Mouse (Mus musculus) lung, postnatal 36 days (tissue): ENCODE results near the gene Hcrtr1.

Experiments
- DNase-seq: peaks from one replicate; pipeline ENCODE4 v3.0.0; 2022; ENCODE audit warnings: mixed read lengths

Gene Hcrtr1

DNA sequence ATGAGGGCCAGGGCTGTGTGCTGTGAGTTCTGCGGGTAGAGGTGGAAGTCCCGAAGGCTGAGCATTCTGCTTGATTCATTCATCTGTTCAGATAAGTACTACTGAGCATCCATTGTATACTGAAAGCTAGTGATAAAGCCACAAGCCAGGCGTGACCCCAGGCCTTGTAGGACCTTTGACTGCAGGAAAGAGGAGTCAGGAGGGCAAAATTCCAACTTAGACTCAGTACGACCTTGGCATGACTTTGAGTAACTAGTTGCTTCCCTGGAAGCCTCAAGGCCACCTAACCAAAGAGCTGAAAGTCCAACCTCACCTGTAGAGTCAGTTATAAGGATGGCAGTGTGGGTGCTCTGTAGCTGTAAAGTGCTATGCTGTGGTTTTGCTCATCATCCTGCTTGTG lies 18.4 kb downstream of the Hcrtr1 start:
- no peak for DNase-seq

DNA sequence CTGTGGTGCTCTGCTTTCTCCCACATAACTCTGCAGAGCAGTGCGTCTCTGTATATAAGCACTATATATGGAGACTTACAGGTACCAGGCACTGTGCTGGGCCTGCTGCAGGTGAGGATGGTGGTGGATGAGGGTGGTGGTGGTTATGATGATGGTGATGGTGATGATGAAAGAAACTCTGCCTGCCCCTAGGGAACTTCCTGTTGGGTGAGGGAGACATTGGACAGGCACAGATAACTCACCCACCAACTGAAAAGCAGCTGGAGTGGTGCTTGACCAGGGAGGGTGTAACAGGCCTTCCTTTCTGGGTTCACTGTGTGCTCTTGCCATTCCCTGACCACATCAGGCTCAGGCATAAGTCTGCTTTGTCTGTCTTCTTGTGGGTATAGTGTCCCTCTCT lies 26.4 kb downstream of the Hcrtr1 start:
- DNase-seq, result no peak

DNA sequence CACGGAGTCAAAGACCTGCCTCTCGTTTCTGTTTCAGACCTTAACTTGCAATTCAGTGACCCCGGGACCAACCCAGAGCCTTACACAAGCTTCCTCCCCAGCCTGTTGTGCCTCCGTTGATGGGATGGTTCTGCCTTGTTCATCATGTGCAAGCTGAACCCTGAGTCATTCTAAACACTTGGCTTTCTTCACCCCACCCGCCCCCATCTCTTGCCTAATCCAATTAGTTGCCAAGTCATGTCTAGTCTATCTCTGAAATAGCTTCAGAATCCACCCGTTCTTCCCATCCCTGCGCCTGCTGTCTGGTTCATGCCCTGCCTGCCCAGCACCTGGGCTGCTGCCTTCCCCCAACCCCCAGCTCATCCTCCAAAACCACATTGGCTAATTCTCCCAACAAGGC lies 26.9 kb downstream of the Hcrtr1 start:
- DNase-seq, result peak; percentile 85

DNA sequence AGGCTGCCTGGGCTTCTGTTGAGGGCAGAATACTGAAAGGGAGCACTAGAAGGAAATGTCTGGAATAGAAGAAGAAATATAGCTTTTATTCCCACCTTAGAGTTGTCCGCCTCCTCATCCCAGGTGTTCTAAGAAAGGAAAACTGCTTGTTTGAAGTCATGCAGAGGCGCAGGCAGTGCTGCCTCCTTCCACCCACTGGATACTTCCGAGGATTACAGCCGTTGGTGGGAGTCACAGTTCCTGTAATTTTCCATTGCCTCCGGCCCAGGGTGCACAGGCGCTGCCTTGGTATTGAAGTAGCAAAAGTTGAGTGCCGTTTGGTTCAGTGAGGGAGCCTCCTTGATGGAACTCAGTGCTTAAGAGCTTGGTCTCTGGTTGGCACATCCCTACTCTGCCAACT lies 29.1 kb downstream of the Hcrtr1 start:
- peak; percentile 35 for DNase-seq

DNA sequence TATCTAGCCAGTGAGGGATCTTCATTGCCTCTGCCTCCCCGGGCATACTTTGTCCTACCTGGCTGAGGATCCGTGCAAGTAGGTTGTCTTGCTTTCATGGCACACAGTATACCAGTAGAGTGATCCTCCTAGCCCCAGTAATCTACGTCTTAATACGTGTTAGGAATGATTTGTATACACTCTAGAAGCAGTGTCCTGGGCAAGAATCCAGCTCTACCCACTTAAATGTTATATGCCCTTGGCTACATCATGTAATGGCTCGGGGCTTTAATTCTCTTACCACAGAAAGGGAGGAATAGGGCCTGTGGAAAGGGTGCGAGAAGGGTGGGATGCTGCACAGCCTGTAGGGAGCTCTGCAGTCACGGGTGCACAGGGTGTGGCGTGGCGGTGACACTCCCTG lies 29.5 kb downstream of the Hcrtr1 start:
- DNase-seq, result peak; percentile 75

DNA sequence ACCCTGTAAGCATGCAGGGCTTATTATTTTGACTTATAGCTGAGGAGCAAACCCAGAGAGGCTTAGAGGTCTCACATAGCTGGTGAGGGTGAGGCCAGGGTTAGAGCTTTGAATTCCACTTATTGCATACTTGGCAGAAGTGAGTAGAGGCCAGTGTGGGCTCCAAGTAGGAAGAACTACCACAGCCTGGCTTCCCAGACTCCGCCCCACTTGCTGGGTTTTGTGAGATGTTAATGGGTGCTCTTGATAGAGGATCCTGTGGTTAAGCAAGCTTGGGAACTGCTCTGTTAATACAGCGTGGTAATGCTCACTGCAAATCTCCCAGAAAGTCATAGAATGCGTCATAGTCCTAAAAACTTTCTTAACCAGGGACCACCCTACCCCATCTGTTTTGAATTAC lies 30.2 kb downstream of the Hcrtr1 start:
- peak; percentile 86 for DNase-seq

DNA sequence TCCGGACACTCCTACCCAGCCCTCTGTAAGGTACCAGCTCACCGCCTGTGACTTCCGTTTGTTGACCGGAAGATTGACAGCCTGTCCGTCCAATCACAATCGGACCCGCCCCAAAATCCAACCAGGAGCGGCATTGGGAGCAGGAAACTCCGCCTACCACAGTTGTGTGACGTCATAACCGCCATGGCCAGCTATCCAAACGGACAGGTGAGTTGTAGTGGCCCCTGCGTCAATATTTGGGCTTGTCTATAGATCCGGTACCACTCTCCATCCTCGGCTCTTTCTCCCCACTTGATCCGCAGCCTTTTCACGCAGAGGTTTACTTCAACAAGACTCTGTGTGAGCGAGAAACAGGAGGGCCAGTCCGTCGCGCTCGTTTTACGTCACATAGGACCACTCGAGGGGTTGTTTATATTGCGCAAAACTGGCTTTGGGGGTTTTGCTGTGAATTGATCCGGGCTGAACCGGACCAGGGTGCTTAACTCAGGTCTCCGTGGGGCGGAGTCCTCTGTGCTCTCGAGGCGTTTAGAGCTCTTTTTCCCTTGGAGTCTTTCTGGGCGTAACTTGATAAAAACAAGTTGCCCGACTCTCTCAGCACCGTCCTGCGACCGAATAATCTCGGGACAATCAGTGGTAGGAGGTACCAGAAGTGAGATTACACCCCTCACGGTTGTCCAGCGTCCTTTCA lies 31.6 kb downstream of the Hcrtr1 start:
- DNase-seq, result peak; percentile 100

DNA sequence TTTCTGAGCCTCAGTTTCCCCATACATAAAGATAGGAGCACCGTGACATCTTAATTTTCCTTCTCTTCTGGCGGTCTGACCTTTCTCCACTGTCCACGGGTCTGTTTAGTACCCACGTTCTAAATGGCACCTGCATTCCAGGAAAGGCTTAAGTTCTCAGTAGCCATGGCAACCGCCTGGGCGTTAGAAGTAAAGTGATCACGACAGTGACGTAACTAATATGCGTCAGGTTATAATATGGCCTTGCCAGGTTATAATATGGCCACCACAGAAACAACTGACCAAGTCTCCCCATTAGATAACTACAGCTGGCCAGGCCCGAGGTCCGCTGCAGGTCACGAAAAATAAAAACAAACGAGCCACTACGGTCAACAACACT lies 32.1 kb downstream of the Hcrtr1 start:
- DNase-seq, result no peak

DNA sequence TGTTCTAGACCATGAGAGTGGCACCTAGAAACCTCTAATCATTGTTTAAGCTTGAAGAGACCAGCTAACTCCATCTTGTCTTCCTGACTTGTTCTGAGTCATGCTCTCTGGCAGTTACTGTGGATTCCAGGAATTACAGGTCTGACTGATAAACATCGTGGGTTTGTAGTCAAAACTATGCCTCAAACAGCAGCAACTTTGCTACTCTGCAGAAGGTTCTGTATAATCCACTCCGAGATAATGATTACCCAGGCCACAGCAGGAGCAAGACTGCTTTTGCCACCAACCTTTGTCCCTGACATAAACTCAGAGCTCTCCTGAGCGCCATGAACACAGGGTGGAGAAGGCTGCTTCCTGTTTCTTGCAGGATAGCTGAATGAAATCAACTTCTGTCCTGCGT lies 34.6 kb downstream of the Hcrtr1 start:
- DNase-seq, result no peak

DNA sequence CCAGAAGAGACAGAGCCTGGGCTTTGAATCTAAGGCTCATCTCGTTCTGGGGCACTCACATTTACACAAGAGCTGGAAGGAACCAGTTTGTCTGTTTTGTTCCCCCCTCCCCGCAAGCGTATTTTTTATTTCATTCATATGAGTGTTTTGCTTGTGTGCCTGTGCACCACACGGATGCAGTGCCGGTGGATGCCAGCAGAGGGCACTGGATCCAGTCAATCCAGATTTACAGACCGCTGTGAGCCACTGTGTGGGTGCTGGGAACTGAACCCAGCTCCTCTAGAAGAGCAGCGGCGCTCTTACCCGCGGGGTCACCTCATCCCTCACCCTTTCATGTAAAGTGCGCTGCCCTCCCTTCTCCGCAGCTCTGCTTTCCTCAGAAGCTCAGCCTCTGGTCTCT lies 35.5 kb downstream of the Hcrtr1 start:
- no peak for DNase-seq

DNA sequence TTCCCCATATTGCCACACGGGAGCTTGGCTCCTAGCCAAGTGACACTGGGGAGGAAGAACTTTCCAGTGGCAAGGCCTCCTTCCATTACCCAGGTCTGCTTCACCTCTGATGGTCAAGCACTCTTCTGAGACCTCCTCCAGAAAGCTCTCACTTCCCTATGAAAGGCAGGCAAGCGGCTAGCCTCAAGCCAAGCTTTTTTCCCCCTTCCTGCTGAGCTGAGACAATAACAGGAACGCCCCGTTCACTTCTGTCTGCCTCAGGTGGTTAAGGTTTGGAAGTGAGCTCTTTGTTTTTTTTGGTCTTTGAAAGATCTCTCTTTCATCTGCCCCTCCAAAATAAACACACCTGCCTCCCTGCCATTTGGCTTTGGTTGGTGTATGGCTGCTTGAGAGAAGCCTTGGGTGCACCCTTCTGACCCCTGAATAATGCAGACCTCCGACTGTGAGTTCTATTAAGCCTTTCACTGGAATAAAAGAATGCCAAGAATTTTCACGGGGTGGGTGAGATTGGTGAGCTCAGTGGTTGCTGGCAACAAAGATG lies 37.0 kb downstream of the Hcrtr1 start, which contains the start of gene Pef1:
Gene Pef1, plus strand, starts transcription at position 448 of the 541 bp plus-strand sequence.
- peak; percentile 67 for DNase-seq

DNA sequence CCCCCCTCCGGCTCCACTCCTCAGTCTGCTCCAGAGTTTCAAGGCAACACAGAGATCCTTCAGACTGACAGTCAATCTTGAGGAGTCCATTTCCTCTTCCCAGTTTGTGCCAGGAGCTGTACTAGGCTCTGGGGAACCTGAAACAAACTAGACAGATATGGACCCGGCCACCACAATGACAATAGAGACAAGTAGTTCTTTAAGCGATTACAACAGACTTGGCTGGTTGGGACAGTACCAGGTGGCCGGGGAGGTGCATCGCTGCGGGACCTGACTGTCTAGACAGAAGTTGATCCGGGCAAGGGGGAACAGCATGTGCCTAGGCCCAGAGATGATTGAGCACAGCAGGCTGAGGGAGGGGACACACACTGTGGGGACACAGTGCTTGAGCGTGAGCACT lies 38.0 kb downstream of the Hcrtr1 start:
- peak; percentile 47 for DNase-seq

DNA sequence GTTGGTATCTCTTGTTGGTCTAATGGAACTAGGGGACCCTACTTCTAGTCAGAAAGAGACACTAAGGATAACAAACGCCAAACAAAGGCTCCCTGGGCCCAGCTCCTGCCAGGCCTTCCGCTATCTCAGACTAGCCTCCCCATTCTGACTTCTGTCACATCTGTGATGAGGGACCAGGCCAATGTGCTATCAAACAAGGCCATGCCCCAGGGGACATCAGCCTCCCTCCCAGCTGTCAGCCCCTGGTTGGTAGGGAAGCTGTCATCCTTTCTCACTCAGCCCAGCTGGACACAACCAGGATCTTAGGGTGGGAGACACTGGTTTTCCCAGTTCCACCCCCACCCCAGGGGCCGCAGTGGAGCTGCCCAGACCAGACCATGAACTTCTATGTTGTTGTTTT lies 44.0 kb downstream of the Hcrtr1 start:
- no peak for DNase-seq

DNA sequence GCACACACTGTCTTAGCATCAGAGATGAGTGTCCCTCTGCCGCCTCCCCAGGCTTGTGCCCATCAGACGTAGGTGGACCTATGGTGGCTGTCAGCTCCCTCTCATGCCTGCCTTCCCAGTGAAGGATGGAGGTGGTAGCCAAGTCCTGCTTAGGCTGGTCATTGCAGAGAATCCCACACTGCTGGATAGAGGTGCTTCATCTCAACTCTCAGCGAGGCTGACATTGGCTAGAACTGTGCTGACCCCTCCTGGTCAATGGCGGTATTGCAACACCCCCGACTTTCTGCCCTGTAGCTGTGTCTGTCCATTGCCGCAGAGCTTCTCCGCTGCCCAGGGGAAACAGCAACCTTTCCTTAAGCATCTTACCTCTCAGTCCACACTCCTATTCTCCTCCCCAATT lies 51.9 kb downstream of the Hcrtr1 start:
- peak; percentile 95 for DNase-seq

DNA sequence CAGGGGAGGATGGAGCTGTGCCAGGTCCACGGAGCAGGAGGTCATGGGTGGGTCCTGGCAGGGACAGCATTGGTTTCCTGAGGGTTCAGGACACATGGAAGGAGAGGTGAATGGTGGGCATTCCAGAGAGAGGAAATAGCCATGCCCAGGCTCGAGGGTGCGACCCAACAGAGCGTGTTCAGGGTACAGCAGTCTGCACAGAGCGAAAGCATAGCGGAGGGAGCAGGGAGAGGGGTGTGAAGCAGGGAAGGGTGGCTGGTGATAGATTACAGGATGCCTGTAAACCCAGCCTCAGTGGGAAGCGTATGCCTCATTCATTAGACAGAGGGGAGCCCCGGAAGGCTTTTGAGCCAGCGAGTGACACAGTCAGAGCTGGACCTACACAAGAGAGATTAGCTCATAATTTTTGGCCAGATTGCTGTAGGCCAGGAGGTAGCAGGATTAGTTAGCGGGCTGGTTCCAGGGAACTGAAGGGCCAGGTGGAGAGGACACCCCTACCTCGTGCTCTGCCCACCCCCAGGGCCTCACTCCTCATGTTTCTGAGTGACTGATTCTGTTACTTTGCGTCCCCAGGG lies 53.8 kb downstream of the Hcrtr1 start:
- no peak for DNase-seq

DNA sequence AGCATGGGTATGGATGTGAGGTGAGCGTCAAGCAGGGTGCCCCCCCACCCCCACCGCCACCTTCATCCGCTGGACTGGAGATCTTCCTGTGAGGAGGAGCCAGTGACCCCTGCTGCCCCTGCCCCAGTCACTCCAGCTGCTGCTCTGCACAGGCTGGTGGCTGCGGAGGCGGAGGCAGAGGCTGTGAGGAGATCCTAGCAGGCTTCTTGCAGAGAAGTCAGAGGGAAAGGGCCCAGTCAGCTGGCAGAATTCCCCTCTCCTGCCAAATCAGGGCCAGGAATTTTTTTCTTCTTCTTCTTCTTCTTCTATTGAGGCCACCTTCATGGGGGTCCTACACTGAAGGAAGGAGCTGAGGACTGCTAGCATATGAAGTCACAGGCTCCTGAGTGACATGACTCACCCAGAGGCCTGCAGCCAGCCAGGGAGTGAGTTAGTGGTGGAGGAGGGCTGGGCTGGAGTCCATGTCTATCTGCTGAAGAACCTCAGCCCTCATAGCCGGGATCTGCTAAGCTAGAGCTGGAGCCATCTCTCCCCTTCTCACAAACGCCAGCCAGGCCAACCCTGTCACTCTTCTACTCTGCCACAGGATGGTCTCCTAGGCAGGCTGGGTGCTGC lies 54.7 kb downstream of the Hcrtr1 start:
- DNase-seq, result peak; percentile 42

DNA sequence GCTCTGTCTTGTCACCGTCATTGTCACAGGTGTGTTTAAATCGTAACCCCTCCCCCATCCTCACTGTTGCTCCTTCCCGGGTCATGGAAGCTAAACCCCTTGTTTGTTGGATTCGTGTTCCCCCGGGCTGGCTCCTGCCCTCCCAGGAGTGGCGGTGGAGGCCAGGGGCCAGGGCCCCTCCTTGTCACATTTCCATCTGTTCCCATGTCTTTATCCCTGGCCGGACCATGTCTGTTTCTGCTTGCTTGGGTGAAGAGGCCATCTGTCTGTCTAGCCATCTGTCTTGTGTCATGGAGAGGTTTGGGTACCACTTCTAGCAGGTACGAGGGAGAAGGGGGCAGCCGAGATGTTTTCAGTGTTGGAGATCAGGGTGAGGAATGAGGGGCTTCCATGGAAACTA lies 56.9 kb downstream of the Hcrtr1 start:
- DNase-seq, result no peak

DNA sequence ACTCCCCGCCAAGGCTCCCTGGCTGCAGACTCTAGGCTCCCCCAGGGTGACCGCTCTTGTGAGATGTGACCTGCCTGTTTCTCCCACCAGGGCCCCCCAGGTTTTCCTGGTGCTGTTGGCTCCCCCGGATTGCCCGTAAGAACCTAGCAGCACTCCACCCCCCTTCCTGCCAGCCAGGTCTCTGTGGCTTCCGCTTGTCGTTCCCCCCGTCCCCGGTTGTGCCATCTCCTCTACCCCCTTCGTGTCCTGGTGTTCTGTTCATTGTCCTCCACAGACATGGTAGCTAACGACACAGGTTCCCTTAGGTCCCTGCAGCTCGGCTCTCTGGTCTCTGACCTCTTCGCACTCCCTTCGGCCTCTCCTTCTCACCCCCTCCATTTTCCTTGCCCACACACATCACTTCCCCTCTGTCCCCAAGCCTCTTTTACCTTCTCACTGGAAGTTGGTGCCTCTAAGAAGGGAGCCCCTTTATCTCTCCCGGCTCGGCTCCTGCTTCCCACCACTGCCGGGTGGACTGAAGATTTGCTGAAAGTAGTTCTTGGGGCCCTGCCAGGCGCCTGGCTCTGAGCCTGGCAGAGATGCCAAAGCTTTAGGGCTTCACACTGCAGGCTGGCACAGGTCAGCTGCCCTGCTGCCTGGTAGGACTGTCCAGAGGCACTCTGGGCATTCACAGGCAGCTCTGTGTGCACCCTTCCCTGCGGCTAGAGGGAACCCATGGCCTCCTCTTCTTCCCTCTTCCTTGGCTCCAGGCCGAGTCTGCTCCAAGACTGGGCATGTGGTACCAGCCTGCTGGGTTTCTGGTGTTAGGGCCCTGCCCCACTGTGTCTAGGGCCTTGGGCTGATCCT lies 57.6 kb downstream of the Hcrtr1 start:
- DNase-seq, result peak; percentile 67
